Mouse (Mus musculus) kidney, adult 2 months (tissue): ENCODE data around the gene Tango2. TPM values are rescaled to one million over a fixed set of nuclear protein-coding genes. Genes with fewer than 3 reads are reported as not detected.

ENCODE experiments used
- DNase-seq: peaks from one replicate; pipeline ENCODE4 v3.0.0; 2021
- H3K27ac ChIP-seq: fragments of 200-500 bp; 2 replicates; pipeline ENCODE4 v1.5.1; 2012; ENCODE audit warnings: low read depth, low read length, control low read depth, inconsistent platforms; ENCODE audit not compliant: insufficient read depth
- H3K27me3 ChIP-seq: fragments of 200-500 bp; replicated peaks from 2 replicates; pipeline ENCODE4 v1.6.1; 2012; ENCODE audit warnings: mild to moderate bottlenecking, moderate library complexity, low read length, inconsistent platforms; ENCODE audit not compliant: control insufficient read depth, insufficient read depth
- H3K36me3 ChIP-seq: fragments of 200-500 bp; 2 replicates; pipeline ENCODE4 v1.6.1; 2012; ENCODE audit warnings: mild to moderate bottlenecking, moderate library complexity, low read length, inconsistent platforms; ENCODE audit not compliant: control insufficient read depth, insufficient read depth
- H3K4me1 ChIP-seq: fragments of 200-500 bp; 2 replicates; pipeline ENCODE4 v1.6.1; 2011; ENCODE audit warnings: low read length; ENCODE audit not compliant: control insufficient read depth, insufficient read depth
- H3K4me3 ChIP-seq: fragments of 200-500 bp; 2 replicates; pipeline ENCODE4 v1.5.1; 2011; ENCODE audit warnings: mild to moderate bottlenecking, low read depth, low read length, control low read depth; ENCODE audit not compliant: insufficient read depth
- CTCF ChIP-seq: fragments of 200-500 bp; conservative IDR thresholded peaks from 2 replicates; pipeline ENCODE4 v1.5.1; 2011; ENCODE audit warnings: low read depth, mild to moderate bottlenecking, control low read depth, low read length, moderate library complexity, mixed read lengths; ENCODE audit not compliant: insufficient read depth, insufficient read length
- POLR2A ChIP-seq: fragments of 200-500 bp; IDR thresholded peaks from one replicate; pipeline ENCODE4 v1.6.1; 2011; ENCODE audit warnings: low read depth, low read length, control low read depth
- WGBS: fragments of 180-500 bp; shearing (Covaris S2); methylation state at CpG from one replicate; pipeline ENCODE4 v1.1.7; 2018; 5-methylcytosine and 5-hydroxymethylcytosine counted together
- polyA plus RNA-seq: library from polyadenylated mRNA; depleted of rRNA; stranded (reverse); fragments of >200 nt; gene quantifications from 2 replicates; pipeline ENCODE4 v1.2.3, GENCODE M21; 2012

The Tango2 gene
- polyA plus RNA-seq, 1 experiment, result 147 TPM

GRCm38 (mm10) chr16:18393595-18393994 is 45.7 kb upstream of the Tango2 start:
- Histone ChIP-seq H3K27ac (no peak overlapping the region), H3K27me3 (no peaks in the 10 kb centered on the region), H3K36me3 (no peaks in the 10 kb centered on the region), H3K4me1 (peaks cover 19% of the 10 kb centered on the region), H3K4me3 (peak overlapping the region; percentile 69)
- TF ChIP-seq POLR2A (no peak), CTCF (no peak)
- DNase-seq, result no peak
- WGBS, result 61% methylated on average over 5 of the region's 5 CpGs

- TF ChIP-seq POLR2A, result peak; percentile 73
- no peak; the same call in 1 of the 2 replicates for TF ChIP-seq CTCF
- no peaks in the 10 kb centered on the region for H3K27me3 ChIP-seq
- H3K4me3 ChIP-seq, result peak overlapping the region; percentile 69
- H3K27ac ChIP-seq, result peak overlapping the region; percentile 49
- peaks cover 19% of the 10 kb centered on the region for H3K4me1 ChIP-seq
- peak; percentile 95 for DNase-seq
- H3K36me3 ChIP-seq, result no peaks in the 10 kb centered on the region
- WGBS, result 2% methylated on average over 63 of the region's 63 CpGs
Measured at GRCm38 (mm10) chr16:18392469-18393426, 44.8 kb upstream of the Tango2 start.

DNA sequence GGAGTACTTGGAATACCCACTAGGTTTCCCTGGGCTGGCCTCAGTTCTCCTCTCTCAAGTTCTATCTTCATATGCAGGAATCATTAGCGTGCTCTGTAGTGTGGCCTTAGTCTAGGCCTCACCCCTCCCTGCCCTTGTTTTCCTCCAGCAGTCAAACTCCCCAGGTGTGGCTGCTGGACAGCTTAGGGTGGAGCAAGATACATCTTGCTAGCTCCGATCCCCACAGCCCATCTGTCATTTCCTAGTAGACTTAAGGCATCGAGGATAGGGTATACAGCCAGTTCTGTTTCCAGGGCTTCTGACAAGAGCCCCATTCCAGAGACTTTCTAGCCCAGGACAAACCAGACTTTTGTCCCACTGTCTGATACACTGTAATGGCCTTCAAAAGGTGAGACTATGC is 43.8 kb upstream of the Tango2 start:
- Histone ChIP-seq H3K36me3 (no peaks in the 10 kb centered on the region), H3K27me3 (no peaks in the 10 kb centered on the region), H3K4me1 (peaks cover 19% of the 10 kb centered on the region), H3K27ac (no peak overlapping the region), H3K4me3 (no peak overlapping the region)
- TF ChIP-seq POLR2A (no peak), CTCF (no peak)
- no peak for DNase-seq
- 87% methylated on average over 3 of the region's 3 CpGs for WGBS

DNA sequence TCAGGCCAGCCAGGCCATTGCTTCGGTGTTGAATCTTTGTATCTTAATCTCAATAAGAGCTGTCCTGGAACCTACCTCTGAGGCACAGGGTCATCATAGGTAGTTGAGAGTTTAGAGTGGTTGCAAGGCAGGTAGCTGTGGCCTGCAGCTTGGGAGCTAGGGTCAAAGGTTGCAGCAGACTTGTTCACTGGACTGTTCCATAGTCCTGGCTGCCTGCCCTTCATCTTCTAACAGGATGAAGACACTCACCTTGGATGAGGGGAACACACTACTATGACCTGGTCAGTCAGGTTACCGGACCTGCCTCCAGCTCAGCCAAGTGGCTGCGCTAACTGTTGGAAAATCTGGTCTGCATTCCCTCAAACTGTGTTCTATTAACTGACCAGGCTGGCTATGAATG is 43.2 kb upstream of the Tango2 start:
- peak overlapping the region; percentile 2; the same call in 1 of the 2 replicates for H3K27ac ChIP-seq
- no peaks in the 10 kb centered on the region for H3K36me3 ChIP-seq
- 71% methylated on average over 3 of the region's 3 CpGs for WGBS
- no peaks in the 10 kb centered on the region for H3K27me3 ChIP-seq
- peaks cover 21% of the 10 kb centered on the region for H3K4me1 ChIP-seq
- H3K4me3 ChIP-seq, result no peak overlapping the region
- DNase-seq, result peak; percentile 91
- no peak for TF ChIP-seq POLR2A
- no peak for TF ChIP-seq CTCF

DNA sequence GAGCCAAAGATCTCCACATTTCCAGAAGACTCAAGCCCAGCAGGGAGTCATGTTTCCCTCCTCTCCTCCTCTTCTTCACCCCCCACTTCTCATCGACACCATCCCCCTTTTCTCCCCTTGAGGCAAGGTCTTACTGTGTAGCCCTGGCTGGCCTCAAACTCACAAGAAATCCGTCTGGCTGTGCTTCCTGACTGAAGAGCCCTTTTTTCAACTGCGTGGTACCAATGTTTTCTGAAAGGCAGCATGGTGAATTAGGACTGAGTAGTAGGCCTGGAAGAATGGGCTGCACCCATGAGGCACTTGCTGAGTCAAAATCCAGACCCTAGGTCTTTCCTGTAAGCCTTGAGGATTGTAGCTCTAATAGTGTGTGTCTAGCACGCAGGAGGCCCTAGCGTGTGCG is 42.5 kb upstream of the Tango2 start:
- no peak overlapping the region for H3K27ac ChIP-seq
- H3K4me1 ChIP-seq, result peaks cover 18% of the 10 kb centered on the region
- WGBS, result 74% methylated on average over 6 of the region's 6 CpGs
- H3K27me3 ChIP-seq, result no peaks in the 10 kb centered on the region
- no peak for TF ChIP-seq CTCF
- no peak for TF ChIP-seq POLR2A
- H3K36me3 ChIP-seq, result no peaks in the 10 kb centered on the region
- DNase-seq, result no peak
- no peak overlapping the region for H3K4me3 ChIP-seq

DNA sequence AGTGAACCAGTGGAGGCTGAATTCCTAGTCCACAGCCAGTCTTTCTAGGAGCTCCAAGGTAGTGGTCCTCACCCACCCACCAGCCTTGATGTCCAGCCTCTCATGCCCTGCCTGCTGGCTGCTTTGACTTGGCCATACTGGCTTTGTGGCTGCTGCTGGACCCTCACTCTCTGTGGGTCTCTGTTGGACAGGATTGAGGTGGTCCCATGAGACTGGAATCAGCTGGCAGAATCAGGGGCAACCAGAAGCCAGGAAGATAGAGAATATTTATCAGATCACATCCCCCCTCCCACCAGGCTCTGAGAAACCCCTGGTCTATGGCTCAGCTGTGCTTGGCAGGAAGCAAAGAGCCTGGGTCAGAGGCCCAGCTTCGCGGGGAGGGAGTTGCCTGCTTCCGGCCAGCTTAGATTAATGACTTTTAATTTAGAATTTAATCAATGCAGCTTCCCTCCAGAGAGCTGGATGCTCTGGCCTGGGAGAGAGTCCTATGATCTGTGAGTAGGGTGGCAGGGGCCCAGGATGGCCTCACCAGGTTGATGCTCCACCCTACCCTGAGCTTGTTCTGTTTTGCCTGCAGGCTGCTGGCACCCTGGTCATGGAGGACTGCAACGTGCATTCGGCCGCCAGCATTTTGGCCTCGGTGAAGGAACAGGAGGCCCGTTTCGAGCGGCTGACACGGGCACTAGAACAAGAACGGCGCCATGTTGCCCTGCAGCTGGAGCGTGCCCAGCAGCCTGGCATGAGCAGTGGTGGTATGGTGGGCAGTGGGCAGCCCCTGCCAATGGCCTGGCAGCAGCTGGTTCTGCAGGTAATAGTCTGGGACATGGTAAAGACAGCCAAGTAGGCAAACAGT is 40.9 kb upstream of the Tango2 start:
- Histone ChIP-seq H3K36me3 (no peaks in the 10 kb centered on the region), H3K27me3 (no peaks in the 10 kb centered on the region), H3K4me3 (peak overlapping the region; percentile 5; the same call in 1 of the 2 replicates), H3K27ac (peak overlapping the region; percentile 76), H3K4me1 (peaks cover 21% of the 10 kb centered on the region)
- no peak for TF ChIP-seq CTCF
- no peak for TF ChIP-seq POLR2A
- 71% methylated on average over 14 of the region's 14 CpGs for WGBS
- peak; percentile 54 for DNase-seq

- no peak for DNase-seq
- no peaks in the 10 kb centered on the region for H3K36me3 ChIP-seq
- peaks cover 22% of the 10 kb centered on the region for H3K4me1 ChIP-seq
- TF ChIP-seq POLR2A (no peak), CTCF (no peak)
- 58% methylated on average over 7 of the region's 7 CpGs for WGBS
- H3K27me3 ChIP-seq, result no peaks in the 10 kb centered on the region
- H3K27ac ChIP-seq, result peak overlapping the region; percentile 76
- no peak overlapping the region for H3K4me3 ChIP-seq
Measured at GRCm38 (mm10) chr16:18387704-18388582, 40.0 kb upstream of the Tango2 start.
